In the genomic region with DNA sequence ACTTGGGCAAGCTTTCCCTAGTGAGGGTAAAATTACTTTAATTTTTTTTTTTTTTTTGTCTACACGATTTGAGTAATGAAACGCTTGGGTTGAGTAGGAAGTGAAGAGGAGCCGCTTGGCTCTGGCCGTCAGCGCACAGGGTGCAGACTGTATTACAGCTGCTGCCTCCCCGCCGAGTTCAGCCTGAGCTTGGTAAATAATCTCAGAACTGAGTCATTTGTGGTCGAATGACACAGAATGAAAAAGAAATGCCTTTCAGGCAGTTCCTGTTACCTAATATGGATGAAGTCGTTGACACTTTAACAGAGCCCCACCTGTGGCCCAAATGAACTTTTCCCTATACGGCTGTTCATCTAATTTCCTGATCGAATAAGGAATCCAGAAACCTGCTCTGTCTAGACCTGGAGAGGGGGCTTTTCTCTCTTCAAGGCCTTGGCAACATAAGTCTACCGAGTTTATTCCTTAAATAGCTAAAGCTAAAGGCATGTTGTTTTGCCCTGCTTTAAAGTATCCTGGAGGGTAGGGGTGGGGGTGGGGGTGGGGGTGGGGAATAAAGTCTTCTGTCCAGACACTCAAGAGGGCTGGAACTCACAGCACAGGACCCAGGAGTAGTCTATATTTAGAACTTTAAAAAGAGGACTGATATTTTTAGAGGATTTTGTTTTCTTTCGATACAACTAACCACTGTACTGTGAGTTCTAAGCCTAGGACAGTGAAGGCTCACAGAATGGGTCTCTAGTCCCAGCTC, we compare ENCODE assay signal across 8 mouse cellular contexts. TPM values are rescaled to one million over a fixed set of nuclear protein-coding genes. Genes with fewer than 3 reads are reported as not detected.
A peak's percentile ranks its signal among the peaks of the same experiment; 100 is the strongest.
DNase-seq lines count a peak whose midpoint lies in the region; ATAC-seq lines count a peak whose summit lies in the region.

No protein-coding gene starts in this region.

- H3K27ac ChIP-seq in heart, embryonic 11.5 days (ENCODE audit: low read depth, low read length) = peak overlapping the region; percentile 79
- no peak overlapping the region for H3K27ac ChIP-seq in forebrain, embryonic 11.5 days (ENCODE audit: low read depth, low read length)

- no peak for ATAC-seq in heart, embryonic 11.5 days (replicated peaks; ENCODE audit: insufficient number of reproducible peaks, low FRiP score, low TSS enrichment)
- peak; percentile 86 for ATAC-seq in megakaryocyte, adult 5-6 weeks (ENCODE audit: poor library complexity, severe bottlenecking)
- no peak for ATAC-seq in forebrain, embryonic 11.5 days (replicated peaks; ENCODE audit: low FRiP score)

- no peaks in the 10 kb centered on the region for H3K9me3 ChIP-seq in heart, embryonic 11.5 days (replicated peaks; ENCODE audit: control insufficient read depth, low read length)
- H3K9me3 ChIP-seq in forebrain, embryonic 11.5 days (ENCODE audit: control insufficient read depth, low read length) = no peaks in the 10 kb centered on the region

- intact Hi-C loops in left cerebral cortex, postnatal 14 days (cut with DNase I) = no loop called here

- H3K4me2 ChIP-seq in heart, embryonic 11.5 days = peak overlapping the region; percentile 42
- H3K4me2 ChIP-seq in forebrain, embryonic 11.5 days (ENCODE audit: low read depth, low read length, severe bottlenecking) = no peak overlapping the region

- H3K27me3 ChIP-seq in heart, embryonic 11.5 days (ENCODE audit: control insufficient read depth, insufficient read depth, low read length) = no peaks in the 10 kb centered on the region
- H3K27me3 ChIP-seq in forebrain, embryonic 11.5 days (ENCODE audit: control insufficient read depth, insufficient read depth, low read length) = no peaks in the 10 kb centered on the region

- no peak overlapping the region for H3K4me3 ChIP-seq in heart, embryonic 11.5 days (ENCODE audit: low read depth, low read length)
- no peak overlapping the region for H3K4me3 ChIP-seq in forebrain, embryonic 11.5 days (ENCODE audit: low read depth, low read length)

- 33% methylated on average over 13 of the region's 13 CpGs for whole genome bisulfite sequencing in heart, embryonic 11.5 days (ENCODE audit: insufficient replicate concordance)
- WGBS in forebrain, embryonic 11.5 days = 55% methylated on average over 13 of the region's 13 CpGs

- no peaks in the 10 kb centered on the region for H3K36me3 ChIP-seq in heart, embryonic 11.5 days (ENCODE audit: control insufficient read depth, insufficient read depth, low read length)
- no peaks in the 10 kb centered on the region for H3K36me3 ChIP-seq in forebrain, embryonic 11.5 days (ENCODE audit: control insufficient read depth, insufficient read depth, low read length)

- 0 out of 2 replicates have a peak overlapping the region, but pooled peaks have one; percentile 39 for H3K9ac ChIP-seq in heart, embryonic 11.5 days (ENCODE audit: low read depth, low read length)
- H3K9ac ChIP-seq in forebrain, embryonic 11.5 days (ENCODE audit: low read length) = no peak overlapping the region

- H3K4me1 ChIP-seq in heart, embryonic 11.5 days (ENCODE audit: control insufficient read depth, insufficient read depth, low read length) = peaks cover 29% of the 10 kb centered on the region
- peaks cover 3% of the 10 kb centered on the region; the same call in 1 of the 2 replicates for H3K4me1 ChIP-seq in forebrain, embryonic 11.5 days (replicated peaks; ENCODE audit: control insufficient read depth, insufficient read depth, low read length)

- peak; percentile 25 to 71 for DNase-seq in layer of hippocampus, adult 18-20 months (ENCODE audit: low spot score in 2 of 2)
- DNase-seq in layer of hippocampus, postnatal 14 days (ENCODE audit: low spot score in 2 of 2) = no peak
- DNase-seq in adipocyte (ENCODE audit: low spot score) = peak; percentile 61
- DNase-seq in kidney, postnatal 4 days = peak; percentile 62 to 72
- DNase-seq in left cerebral cortex, postnatal 14 days (ENCODE audit: low spot score in 2 of 2) = no peak
- no peak for DNase-seq in forebrain, embryonic 11.5 days (ENCODE audit: low spot score)

RNA-seq across cellular contexts. Expression of a gene that starts 54.8 kb away (rescaled TPM):
- total RNA-seq in layer of hippocampus, adult 18-20 months (2021) = 10 to 100 TPM; 45.7 to 60.5 TPM
- 10 to 100 TPM; 37.1 to 38.4 TPM for total RNA-seq in layer of hippocampus, postnatal 14 days (2021)
- polyA plus RNA-seq in heart, embryonic 11.5 days (2014; fragmentation: Nextera tagmentation; extraction: Ambion mirVana) = 17.0 and 20.7 TPM in 2 replicates
- total RNA-seq in megakaryocyte, adult 5-6 weeks (2015) = 1.8 and 3.7 TPM in 2 replicates
- total RNA-seq in megakaryocyte, adult 5-6 weeks (2017) = 2.3 and 3.4 TPM in 2 replicates
- total RNA-seq in left cerebral cortex, postnatal 14 days (2021) = 10 to 100 TPM; 24.2 to 33.2 TPM
- 20.3 and 21.6 TPM in 2 replicates for polyA plus RNA-seq in forebrain, embryonic 11.5 days (2014; fragmentation: Nextera tagmentation; extraction: Ambion mirVana)

Comparison
In these comparisons a context has a peak if more than half of its experiments do, and no peak if none do; other contexts are left out.
1. DNase-seq: peak in layer of hippocampus, adult 18-20 months (2 of 2), adipocyte (single experiment) and kidney, postnatal 4 days (2 of 2); none in layer of hippocampus, postnatal 14 days (0 of 2), left cerebral cortex, postnatal 14 days (0 of 2) and forebrain, embryonic 11.5 days (single experiment).
2. RNA of a gene that starts 54.8 kb away (total RNA-seq): 45.7 to 60.5 TPM in layer of hippocampus, adult 18-20 months, 37.1 to 38.4 TPM in layer of hippocampus, postnatal 14 days and 24.2 to 33.2 TPM in left cerebral cortex, postnatal 14 days; 1.8 to 3.7 TPM in megakaryocyte, adult 5-6 weeks; every median in the first group is over 4 times any median in the second.